Mouse (Mus musculus) spleen, adult 2 months (tissue): ENCODE measurements around the gene Angptl3. TPM values are rescaled to one million over a fixed set of nuclear protein-coding genes. Genes with fewer than 3 reads are reported as not detected.

ENCODE experiments used
- DNase-seq, 2 experiments: peaks; one replicate each; pipeline versions ENCODE4 v3.0.0 to v3.0.0-alpha.2; 2012 to 2021; ENCODE audit warnings: low spot score in 2 of 2, low read depth in 1 of 2
- H3K27ac ChIP-seq: fragments of 200-500 bp; 2 replicates; pipeline ENCODE4 v1.5.1; 2012; ENCODE audit warnings: low read length, inconsistent platforms; ENCODE audit not compliant: insufficient read depth
- H3K27me3 ChIP-seq: fragments of 200-500 bp; 2 replicates; pipeline ENCODE4 v1.6.1; 2012; ENCODE audit warnings: mild to moderate bottlenecking, moderate library complexity, low read length, inconsistent platforms; ENCODE audit not compliant: control insufficient read depth, insufficient read depth
- H3K36me3 ChIP-seq: fragments of 200-500 bp; 2 replicates; pipeline ENCODE4 v1.6.1; 2012; ENCODE audit warnings: mild to moderate bottlenecking, low read length, inconsistent platforms; ENCODE audit not compliant: control insufficient read depth, insufficient read depth
- H3K4me1 ChIP-seq: fragments of 200-500 bp; 2 replicates; pipeline ENCODE4 v1.6.1; 2011; ENCODE audit warnings: inconsistent platforms; ENCODE audit not compliant: control insufficient read depth, insufficient read depth, insufficient read length
- H3K4me3 ChIP-seq: fragments of 200-500 bp; 2 replicates; pipeline ENCODE4 v1.5.1; 2011; ENCODE audit warnings: mild to moderate bottlenecking, inconsistent platforms; ENCODE audit not compliant: insufficient read depth, insufficient read length; ENCODE audit errors: extremely low read depth
- CTCF ChIP-seq: fragments of 200-500 bp; IDR thresholded peaks from 2 replicates; pipeline ENCODE4 v1.5.1; 2011; ENCODE audit warnings: mild to moderate bottlenecking, inconsistent platforms; ENCODE audit not compliant: insufficient read depth, insufficient read length, insufficient replicate concordance; ENCODE audit errors: extremely low read depth
- POLR2A ChIP-seq: fragments of 200-500 bp; IDR thresholded peaks from 2 replicates; pipeline ENCODE4 v1.6.1; 2011; ENCODE audit warnings: low read depth, low read length, inconsistent platforms
- WGBS: fragments of 180-500 bp; shearing (Covaris S2); methylation state at CpG from one replicate; pipeline ENCODE4 v1.1.7; 2018; 5-methylcytosine and 5-hydroxymethylcytosine counted together
- polyA plus RNA-seq: library from polyadenylated mRNA; depleted of rRNA; stranded (reverse); fragments of >200 nt; gene quantifications from 2 replicates; pipeline ENCODE4 v1.2.3, GENCODE M21; 2012; rRNA removed

Angptl3 gene
- polyA plus RNA-seq = 0.12 TPM in 1 of 2 replicates, not detected in the other

- no peak for DNase-seq
- no peaks in the 10 kb centered on the region for H3K27me3 ChIP-seq
- no peaks in the 10 kb centered on the region for H3K4me1 ChIP-seq
- no peak within 1 kb of the TSS for H3K4me3 ChIP-seq
- H3K36me3 ChIP-seq = no peaks in the 10 kb centered on the region
- TF ChIP-seq POLR2A (no peak), CTCF (no peak)
- 91% methylated on average over 2 of the region's 2 CpGs for WGBS
- H3K27ac ChIP-seq = no peak within 1 kb of the TSS
These were observed at the start of gene Angptl3 for GRCm38 (mm10) chr4:99030686-99031085. Gene Angptl3, plus strand, starts transcription at chr4:99030954.

DNA sequence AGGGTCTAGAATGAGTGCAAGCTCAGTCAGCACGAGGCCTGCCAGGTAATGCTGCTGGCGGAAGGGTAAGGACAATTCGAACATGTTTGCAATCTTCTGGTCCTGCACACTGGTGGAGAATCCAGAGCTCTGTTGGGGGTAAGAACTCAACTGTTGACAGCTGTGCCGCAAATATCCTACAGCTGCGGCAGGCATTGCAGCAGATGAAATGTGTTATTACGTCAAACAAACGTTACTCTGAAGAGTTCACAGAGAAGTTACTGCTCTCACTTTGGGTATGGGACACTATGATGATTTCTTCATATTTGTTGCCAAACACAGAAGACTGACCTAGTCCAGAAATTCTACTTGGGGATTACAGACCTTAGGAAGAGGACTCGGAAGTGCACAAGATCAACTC lies 46.1 kb upstream of the Angptl3 start:
- TF ChIP-seq CTCF = no peak
- no peak for TF ChIP-seq POLR2A
- no peak overlapping the region for H3K27ac ChIP-seq
- DNase-seq = no peak
- H3K4me3 ChIP-seq = no peak overlapping the region
- WGBS = 94% methylated on average over 8 of the region's 8 CpGs
- no peaks in the 10 kb centered on the region for H3K4me1 ChIP-seq
- H3K36me3 ChIP-seq = no peaks in the 10 kb centered on the region
- H3K27me3 ChIP-seq = no peaks in the 10 kb centered on the region

- no peaks in the 10 kb centered on the region for H3K4me1 ChIP-seq
- 85% methylated on average over 4 of the region's 4 CpGs for WGBS
These were observed 37.3 kb upstream of the Angptl3 start for GRCm38 (mm10) chr4:98993491-98993890.

DNA sequence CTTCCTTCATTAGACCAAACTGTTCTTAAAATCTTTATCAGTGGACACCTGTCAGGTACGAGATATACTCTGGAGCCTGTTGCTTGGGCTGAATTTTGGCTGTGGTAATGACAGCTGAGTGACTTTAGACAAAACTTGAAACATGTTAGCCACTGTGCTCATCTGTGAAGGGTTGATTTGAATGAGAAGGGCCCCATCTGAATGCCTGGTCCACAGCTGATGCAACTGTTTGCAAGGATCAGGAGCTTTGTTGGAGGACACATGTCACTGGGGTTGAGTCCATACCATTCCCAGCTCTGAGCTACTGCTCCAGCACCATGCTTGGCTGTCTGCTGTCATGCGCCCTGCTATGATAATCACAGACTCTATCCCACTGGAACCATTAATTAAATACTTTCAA lies 25.2 kb upstream of the Angptl3 start:
- WGBS = 81% methylated on average over 2 of the region's 2 CpGs
- Histone ChIP-seq H3K4me1 (no peaks in the 10 kb centered on the region), H3K4me3 (no peak overlapping the region), H3K27ac (no peak overlapping the region), H3K27me3 (no peaks in the 10 kb centered on the region), H3K36me3 (no peaks in the 10 kb centered on the region)
- no peak for TF ChIP-seq CTCF
- TF ChIP-seq POLR2A = no peak
- no peak for DNase-seq

More at GRCm38 (mm10) chr4:98993491-98993890, 37.3 kb upstream of the Angptl3 start:
- Histone ChIP-seq H3K36me3 (no peaks in the 10 kb centered on the region), H3K27me3 (no peaks in the 10 kb centered on the region), H3K27ac (no peak overlapping the region), H3K4me3 (no peak overlapping the region)
- TF ChIP-seq POLR2A = no peak
- no peak for TF ChIP-seq CTCF
- no peak for DNase-seq

DNA sequence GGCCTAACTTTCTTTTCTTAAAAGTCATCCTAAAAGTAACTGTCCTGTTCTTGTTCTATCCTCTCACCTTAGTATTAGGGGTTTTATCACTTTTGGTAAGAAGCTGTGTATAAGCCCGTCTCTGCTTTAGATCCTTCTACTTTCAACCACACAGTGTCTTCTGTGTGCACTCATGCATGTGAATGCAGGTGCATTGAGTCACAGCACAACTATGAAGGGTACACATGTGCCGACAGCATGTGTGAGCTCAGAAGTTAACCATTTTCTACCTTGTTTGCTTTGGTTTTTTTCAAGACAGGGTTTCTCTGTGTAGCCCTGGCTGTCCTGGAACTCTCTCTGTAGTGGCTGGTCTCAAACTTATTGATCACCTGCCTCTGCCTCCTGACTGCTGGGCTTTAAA lies 24.4 kb upstream of the Angptl3 start:
- no peak overlapping the region for H3K4me3 ChIP-seq
- H3K27ac ChIP-seq = no peak overlapping the region
- TF ChIP-seq CTCF = no peak
- TF ChIP-seq POLR2A = no peak
- DNase-seq = no peak
- WGBS = 44% methylated on average over 2 of the region's 2 CpGs
- H3K4me1 ChIP-seq = no peaks in the 10 kb centered on the region
- H3K36me3 ChIP-seq = no peaks in the 10 kb centered on the region
- H3K27me3 ChIP-seq = no peaks in the 10 kb centered on the region

DNA sequence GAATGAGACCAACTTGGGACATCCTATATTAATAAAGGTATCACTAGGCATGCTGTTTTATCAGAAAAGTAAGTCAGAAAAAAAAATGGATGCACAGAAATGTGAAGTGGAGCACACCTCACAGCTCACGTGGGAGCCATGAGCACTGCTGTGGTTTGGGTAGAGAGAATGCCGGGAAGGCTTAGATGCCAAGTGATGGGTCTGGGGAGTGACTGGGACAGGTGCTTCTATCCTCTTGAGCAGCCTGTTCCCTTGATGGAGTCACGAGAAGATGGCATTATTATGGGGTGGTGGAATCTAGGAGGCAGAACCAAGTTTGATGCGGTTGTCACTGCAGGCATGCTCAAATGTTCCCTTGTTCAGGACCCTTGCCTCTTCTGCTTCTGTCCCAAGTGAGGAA lies 19.7 kb upstream of the Angptl3 start:
- Histone ChIP-seq H3K27ac (no peak overlapping the region), H3K4me1 (no peaks in the 10 kb centered on the region), H3K27me3 (no peaks in the 10 kb centered on the region), H3K36me3 (no peaks in the 10 kb centered on the region), H3K4me3 (no peak overlapping the region)
- 93% methylated on average over 4 of the region's 4 CpGs for WGBS
- TF ChIP-seq POLR2A = no peak
- TF ChIP-seq CTCF = no peak
- no peak for DNase-seq

- 93% methylated on average over 8 of the region's 8 CpGs for WGBS
- no peaks in the 10 kb centered on the region for H3K36me3 ChIP-seq
- no peaks in the 10 kb centered on the region for H3K27me3 ChIP-seq
- H3K4me1 ChIP-seq = no peaks in the 10 kb centered on the region
- H3K4me3 ChIP-seq = no peak overlapping the region
- DNase-seq = no peak
- TF ChIP-seq CTCF (no peak), POLR2A (no peak)
- H3K27ac ChIP-seq = no peak overlapping the region
These were observed 8.5 kb upstream of the Angptl3 start for GRCm38 (mm10) chr4:99022221-99022620.
